Mouse (Mus musculus): ENCODE data around the gene Cfap77.

DNA sequence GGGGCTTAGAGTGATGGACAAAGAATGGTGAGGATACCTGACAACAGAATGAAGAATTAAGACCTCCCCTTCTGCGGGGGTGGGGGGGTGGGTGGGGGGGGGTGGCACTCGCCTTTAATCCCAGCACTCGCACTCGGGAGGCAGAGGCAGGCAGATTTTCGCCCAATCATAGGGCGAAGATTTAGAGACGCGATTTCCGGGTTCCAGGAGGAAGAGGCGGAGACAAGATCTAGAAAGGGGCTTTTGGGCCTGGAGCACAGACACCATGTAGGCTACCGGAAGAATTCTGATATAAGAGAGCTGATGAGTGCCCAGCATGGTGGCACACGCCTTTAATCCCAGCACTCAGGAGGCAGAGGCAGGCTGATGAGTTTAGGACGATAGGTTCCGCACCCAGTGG, 44.8 kb upstream of the Cfap77 start:
- TF ChIP-seq GATA1 (IDR thresholded peaks at IDR 0.05; ENCODE audit: borderline replicate concordance, low read length) (no peak), FLI1 (IDR thresholded peaks at IDR 0.05; ENCODE audit: low read length) (no peak)

Data from megakaryocyte, embryonic 14.5 days (primary cell).